Mouse (Mus musculus): ENCODE results near the gene Gm12394. TPM values are rescaled to one million over a fixed set of nuclear protein-coding genes. Genes with fewer than 3 reads are reported as not detected.
"Not testable (repeated sequence)": the region's sequence is repeated elsewhere in the genome, so short reads cannot be mapped to it uniquely, and the experiment has no call there.

Gm12394 gene
- total and polyA plus RNA-seq, 3 experiments: 0.02 to 0.10 TPM; not detected in 1

DNA sequence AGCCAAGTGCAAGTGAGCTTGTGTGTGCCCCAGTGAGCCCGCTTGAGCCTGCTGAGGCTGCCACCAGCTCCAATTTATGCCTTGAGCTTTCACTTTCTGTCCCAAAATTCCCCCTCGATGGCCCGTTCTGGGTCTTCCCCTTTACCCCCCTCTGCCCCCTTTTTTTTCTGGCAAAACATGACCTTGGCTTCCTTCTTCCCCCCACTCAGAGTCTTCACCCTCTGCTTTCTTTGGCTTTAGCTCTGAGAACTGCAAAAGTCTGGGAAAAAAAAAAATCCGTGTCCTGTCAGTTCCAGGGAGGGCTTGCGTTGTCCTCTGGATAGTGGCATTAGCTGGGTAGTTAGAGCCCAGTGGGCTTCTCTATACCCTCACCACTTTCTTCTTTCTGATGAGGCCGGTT is 100.1 kb downstream of the Gm12394 start, which contains the start of gene Ccl19:
Gene Ccl19 (minus strand): TSS at position 101 of the 400 bp plus-strand sequence.
- H3K4me1 ChIP-seq (ENCODE audit: control insufficient read depth, insufficient read depth, low read length); H3K27ac ChIP-seq; DNase-seq; intact Hi-C loops (cut with DNase I); H3K27me3 ChIP-seq (ENCODE audit: control insufficient read depth, insufficient read depth, low read length); H3K9ac ChIP-seq (ENCODE audit: low read depth, low read length); H3K36me3 ChIP-seq (ENCODE audit: control insufficient read depth, insufficient read depth, low read length); H3K79me2 ChIP-seq (replicated peaks; ENCODE audit: control insufficient read depth, insufficient read depth, low read length); H3K4me3 ChIP-seq: not testable (repeated sequence)
- WGBS: no CpG with 5 or more reads among the region's 6 CpGs

DNA sequence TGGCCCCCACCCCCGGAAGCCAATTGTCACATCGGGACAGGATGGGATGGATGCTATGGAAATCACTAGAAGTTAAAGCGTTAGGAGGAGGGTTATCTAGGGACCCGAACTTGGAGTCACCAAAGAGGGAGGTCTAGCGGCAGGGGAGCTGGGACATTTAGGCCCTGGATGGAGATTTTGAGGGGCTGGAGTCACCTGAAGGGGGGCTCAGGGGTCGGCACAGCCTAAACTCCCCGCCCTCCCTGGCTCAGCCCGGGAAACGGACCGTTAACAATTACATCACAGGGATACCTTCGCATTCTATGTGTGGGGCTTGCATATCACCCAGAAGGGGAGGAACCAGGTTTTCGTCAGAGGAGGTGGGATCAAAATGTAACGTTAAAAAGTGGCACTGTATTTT is 121.3 kb downstream of the Gm12394 start, which contains the start of gene 4930578G10Rik:
Gene 4930578G10Rik (plus strand): TSS at position 301 of the 400 bp plus-strand sequence.
- H3K27me3 ChIP-seq (ENCODE audit: control insufficient read depth, insufficient read depth, low read length); H3K4me1 ChIP-seq (ENCODE audit: control insufficient read depth, insufficient read depth, low read length); H3K36me3 ChIP-seq (ENCODE audit: control insufficient read depth, insufficient read depth, low read length); H3K27ac ChIP-seq; DNase-seq; H3K4me3 ChIP-seq; intact Hi-C loops (cut with DNase I); H3K79me2 ChIP-seq (replicated peaks; ENCODE audit: control insufficient read depth, insufficient read depth, low read length); H3K9ac ChIP-seq (ENCODE audit: low read depth, low read length): not testable (repeated sequence)
- no CpG with 5 or more reads among the region's 13 CpGs for WGBS

Other genes with a start within 250 kb of the Gm12394 start
- not detected for gene Gm10591, start 244.6 kb downstream of the Gm12394 start, total RNA-seq (2021)
- gene Gm10591, start 244.6 kb downstream of the Gm12394 start, polyA plus RNA-seq (2012; rRNA removed): 1.5 TPM in 1 of 2 replicates, not detected in the other
- 1 to 10 TPM; 2.7 to 4.8 TPM for gene Gm2564, start 227.1 kb downstream of the Gm12394 start, total RNA-seq (2021)
- gene Gm2564, start 227.1 kb downstream of the Gm12394 start, polyA plus RNA-seq (2012; rRNA removed): 2.1 and 6.3 TPM in 2 replicates
- not detected for gene Ccl27b, start 201.5 kb downstream of the Gm12394 start, total RNA-seq (2021)
- not detected in 2 replicates for gene Ccl27b, start 201.5 kb downstream of the Gm12394 start, polyA plus RNA-seq (2012; rRNA removed)
- under 1 TPM in 1 of 2 experiments, not detected in 1; 0.29 TPM for gene Il11ra2, start 194.9 kb downstream of the Gm12394 start, total RNA-seq (2021)
- 0.70 TPM in 1 of 2 replicates, not detected in the other for gene Il11ra2, start 194.9 kb downstream of the Gm12394 start, polyA plus RNA-seq (2012; rRNA removed)
- gene 4930578G10Rik, start 121.2 kb downstream of the Gm12394 start, total RNA-seq (2021): not detected
- gene 4930578G10Rik, start 121.2 kb downstream of the Gm12394 start, polyA plus RNA-seq (2012; rRNA removed): 0.32 TPM in 1 of 2 replicates, not detected in the other
- gene Ccl19, start 100.2 kb downstream of the Gm12394 start, total RNA-seq (2021): 1 to 10 TPM in 1 of 2 experiments, under 1 TPM in 1; 0.52 to 1.3 TPM
- 2.3 and 5.8 TPM in 2 replicates for gene Ccl19, start 100.2 kb downstream of the Gm12394 start, polyA plus RNA-seq (2012; rRNA removed)
- gene Ccl21a, start 82.8 kb downstream of the Gm12394 start, total RNA-seq (2021): 10 to 100 TPM; 47.6 to 62.3 TPM
- gene Ccl21a, start 82.8 kb downstream of the Gm12394 start, polyA plus RNA-seq (2012; rRNA removed): 42.1 and 43.1 TPM in 2 replicates
- gene Fam205a1, start 2.9 kb downstream of the Gm12394 start, total RNA-seq (2021): not detected
- not detected in 2 replicates for gene Fam205a1, start 2.9 kb downstream of the Gm12394 start, polyA plus RNA-seq (2012; rRNA removed)
- gene Fam205c, start 17.5 kb upstream of the Gm12394 start, total RNA-seq (2021): 1 to 10 TPM; 8.3 to 9.8 TPM
- 0.14 and 0.20 TPM in 2 replicates for gene Fam205c, start 17.5 kb upstream of the Gm12394 start, polyA plus RNA-seq (2012; rRNA removed)
- gene Phf24, start 59.9 kb upstream of the Gm12394 start, total RNA-seq (2021): 1 to 10 TPM; 5.0 to 5.8 TPM
- 4.8 and 7.8 TPM in 2 replicates for gene Phf24, start 59.9 kb upstream of the Gm12394 start, polyA plus RNA-seq (2012; rRNA removed)
- gene Dnajb5, start 93.0 kb upstream of the Gm12394 start, total RNA-seq (2021): 100 to 1,000 TPM in 1 of 2 experiments, 10 to 100 TPM in 1; 88.5 to 103 TPM
- 45.6 and 51.1 TPM in 2 replicates for gene Dnajb5, start 93.0 kb upstream of the Gm12394 start, polyA plus RNA-seq (2012; rRNA removed)
- not detected for gene 1700022I11Rik, start 112.8 kb upstream of the Gm12394 start, total RNA-seq (2021)
- not detected in 2 replicates for gene 1700022I11Rik, start 112.8 kb upstream of the Gm12394 start, polyA plus RNA-seq (2012; rRNA removed)
- gene Vcp, start 143.7 kb upstream of the Gm12394 start, total RNA-seq (2021): 100 to 1,000 TPM; 238 to 254 TPM
- gene Vcp, start 143.7 kb upstream of the Gm12394 start, polyA plus RNA-seq (2012; rRNA removed): 127 and 204 TPM in 2 replicates
- 1 to 10 TPM; 2.8 to 3.2 TPM for gene Fancg, start 153.7 kb upstream of the Gm12394 start, total RNA-seq (2021)
- 3.9 and 4.9 TPM in 2 replicates for gene Fancg, start 153.7 kb upstream of the Gm12394 start, polyA plus RNA-seq (2012; rRNA removed)
- 10 to 100 TPM; 21.0 to 26.5 TPM for gene Pigo, start 169.0 kb upstream of the Gm12394 start, total RNA-seq (2021)
- 20.1 and 27.1 TPM in 2 replicates for gene Pigo, start 169.0 kb upstream of the Gm12394 start, polyA plus RNA-seq (2012; rRNA removed)
- gene Stoml2, start 174.9 kb upstream of the Gm12394 start, total RNA-seq (2021): 100 to 1,000 TPM; 101 to 114 TPM
- gene Stoml2, start 174.9 kb upstream of the Gm12394 start, polyA plus RNA-seq (2012; rRNA removed): 97.3 and 117 TPM in 2 replicates
- 10 to 100 TPM; 26.3 to 33.1 TPM for gene Fam214b, start 189.4 kb upstream of the Gm12394 start, total RNA-seq (2021)
- gene Fam214b, start 189.4 kb upstream of the Gm12394 start, polyA plus RNA-seq (2012; rRNA removed): 19.6 and 21.3 TPM in 2 replicates
- gene Unc13b, start 202.2 kb upstream of the Gm12394 start, total RNA-seq (2021): 10 to 100 TPM in 1 of 2 experiments, 1 to 10 TPM in 1; 10.0 to 10.9 TPM
- gene Unc13b, start 202.2 kb upstream of the Gm12394 start, polyA plus RNA-seq (2012; rRNA removed): 6.7 and 11.7 TPM in 2 replicates

All from heart, adult 2 months (tissue).